Mouse (Mus musculus) megakaryocyte, embryonic 14.5 days (primary cell): ENCODE measurements around the gene Pgm5.

Experiments
- FLI1 ChIP-seq: IDR thresholded peaks from 2 replicates; pipeline ENCODE4 v1.6.1; 2012; ENCODE audit warnings: low read length, inconsistent platforms, mixed read lengths
- GATA1 ChIP-seq: IDR thresholded peaks from 3 replicates; pipeline ENCODE4 v1.6.1; 2012; ENCODE audit warnings: mixed read lengths, low read length, inconsistent platforms, borderline replicate concordance

DNA sequence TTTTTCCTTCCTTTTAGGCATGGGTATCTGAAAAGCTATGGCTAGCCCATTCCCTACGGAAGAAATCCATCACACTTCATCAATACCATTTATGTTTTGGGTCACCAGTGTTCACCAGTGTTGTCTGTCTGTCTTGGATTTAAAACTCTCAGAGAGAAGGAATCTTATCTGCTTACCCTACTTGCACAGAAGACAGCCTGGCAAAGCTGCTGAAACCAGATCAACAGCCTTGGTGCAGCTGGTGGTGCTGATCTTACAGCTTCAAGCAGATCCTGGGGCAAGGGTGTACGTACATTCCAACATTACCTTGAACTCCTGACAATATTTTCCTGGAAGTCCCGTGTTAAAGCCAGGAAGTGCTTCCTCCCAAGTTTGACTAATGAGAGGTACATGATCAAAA lies 55.6 kb downstream of the Pgm5 start:
- TF ChIP-seq GATA1 (no peak), FLI1 (no peak)
